Mouse (Mus musculus): Measurements from ENCODE around the gene Col27a1.

GRCm38 (mm10) chr4:63362150-63362549, 148.3 kb downstream of the Col27a1 start, which contains the start of gene Orm2:
- no peak for TF ChIP-seq CTCF (IDR thresholded peaks at IDR 0.05 in 2 of 3, conservative IDR thresholded peaks at IDR 0.05 in 1 of 3; ENCODE audit: control insufficient read depth in 1 of 3, insufficient read depth in 1 of 3, low read depth in 2 of 3, low read length in 3 of 3, poor library complexity in 1 of 3, severe bottlenecking in 1 of 3)
- no peak for TF ChIP-seq MYC (IDR thresholded peaks at IDR 0.05; ENCODE audit: low read depth, low read length)
- no peak for TF ChIP-seq POLR2A (IDR thresholded peaks at IDR 0.05; ENCODE audit: control insufficient read depth in 1 of 2, insufficient read depth in 1 of 2, low read depth in 1 of 2, low read length in 2 of 2, poor library complexity in 1 of 2)
- no peak for TF ChIP-seq POLR2AphosphoS5 (IDR thresholded peaks at IDR 0.05; ENCODE audit: borderline replicate concordance, low read depth, low read length)
- no peak for TF ChIP-seq NRF1 (IDR thresholded peaks at IDR 0.05; ENCODE audit: insufficient read depth, low read depth, low read length, poor library complexity, severe bottlenecking)
- TF ChIP-seq UBTF (IDR thresholded peaks at IDR 0.05; ENCODE audit: borderline replicate concordance, insufficient read depth, low read depth, low read length): no peak
- TF ChIP-seq ELF1 (IDR thresholded peaks at IDR 0.05; ENCODE audit: low read depth, low read length): no peak
- TF ChIP-seq RCOR1 (IDR thresholded peaks at IDR 0.05; ENCODE audit: low read depth, low read length): no peak
- no peak for TF ChIP-seq MAFK (IDR thresholded peaks at IDR 0.05; ENCODE audit: borderline replicate concordance, low read depth, low read length)
- TF ChIP-seq GATA1 (IDR thresholded peaks at IDR 0.05; ENCODE audit: low read depth, low read length): no peak
